Mouse (Mus musculus) lung, embryonic 16.5 days (tissue): Measurements from ENCODE around the gene Pcdh7. TPM values are rescaled to one million over a fixed set of nuclear protein-coding genes. Genes with fewer than 3 reads are reported as not detected.
A peak's percentile ranks its signal among the peaks of the same experiment; 100 is the strongest.

Experiments
- ATAC-seq: fragments of 200-750 bp; cut with Nextera tagmentation; 2 replicates; pipeline ENCODE4 v1.8.0; 2017; ENCODE audit warnings: low read depth, mild to moderate bottlenecking, moderate library complexity
- H3K27ac ChIP-seq: fragments of 300-500 bp; sonication (generic); 2 replicates; pipeline ENCODE4 v1.5.1; 2014; ENCODE audit warnings: mild to moderate bottlenecking, control low read depth, low read length
- H3K27me3 ChIP-seq: fragments of 300-500 bp; sonication (generic); 2 replicates; pipeline ENCODE4 v1.6.1; 2014; ENCODE audit warnings: low read depth, low read length, mixed read lengths; ENCODE audit not compliant: control insufficient read depth, insufficient read depth
- H3K36me3 ChIP-seq: fragments of 300-500 bp; sonication (generic); 2 replicates; pipeline ENCODE4 v1.6.1; 2014; ENCODE audit warnings: low read length; ENCODE audit not compliant: control insufficient read depth, insufficient read depth
- H3K4me1 ChIP-seq: fragments of 300-500 bp; sonication (generic); replicated peaks from 2 replicates; pipeline ENCODE4 v1.6.1; 2014; ENCODE audit warnings: low read length, mixed read lengths; ENCODE audit not compliant: control insufficient read depth, insufficient read depth
- H3K4me2 ChIP-seq: fragments of 300-500 bp; sonication (generic); 2 replicates; pipeline ENCODE4 v1.6.1; 2014; ENCODE audit warnings: low read depth, low read length, control low read depth
- H3K4me3 ChIP-seq: fragments of 300-500 bp; sonication (generic); 2 replicates; pipeline ENCODE4 v1.5.1; 2014; ENCODE audit warnings: mild to moderate bottlenecking, low read length, control low read depth
- H3K9ac ChIP-seq: fragments of 300-500 bp; sonication (generic); 2 replicates; pipeline ENCODE4 v1.6.1; 2014; ENCODE audit warnings: low read length, control low read depth
- H3K9me3 ChIP-seq: fragments of 300-500 bp; sonication (generic); 2 replicates; pipeline ENCODE4 v1.6.1; 2016; ENCODE audit warnings: low read length; ENCODE audit not compliant: control insufficient read depth
- WGBS: fragments of 180-500 bp; shearing (Covaris S2); extraction: QIAGEN DNeasy Blood & Tissue Kit; methylation state at CpG from one replicate; pipeline ENCODE4 v1.1.7; 2014; 5-methylcytosine and 5-hydroxymethylcytosine counted together
- polyA plus RNA-seq: library from polyadenylated mRNA; unstranded; fragments of >200 nt; fragmentation: Nextera tagmentation; extraction: Ambion mirVana; gene quantifications from 2 replicates; pipeline ENCODE4 v1.2.1, GENCODE M21; 2015

Gene Pcdh7
- polyA plus RNA-seq, 1 experiment from 2014 or later: 2.8 TPM

- Histone ChIP-seq H3K4me2 (no peak overlapping the region), H3K9ac (no peak overlapping the region), H3K4me3 (no peak overlapping the region), H3K9me3 (no peaks in the 10 kb centered on the region), H3K27me3 (no peaks in the 10 kb centered on the region), H3K36me3 (no peaks in the 10 kb centered on the region), H3K27ac (no peak overlapping the region), H3K4me1 (no peaks in the 10 kb centered on the region)
- ATAC-seq: no peak
- WGBS: 57% methylated on average over 1 of the region's 1 CpGs
Observed at GRCm38 (mm10) chr5:57810641-57811040, 92.9 kb downstream of the Pcdh7 start.

- H3K36me3 ChIP-seq: no peaks in the 10 kb centered on the region
- no peak overlapping the region for H3K9ac ChIP-seq
- WGBS: 78% methylated on average over 5 of the region's 5 CpGs
- no peak overlapping the region for H3K4me3 ChIP-seq
- no peak overlapping the region for H3K4me2 ChIP-seq
- ATAC-seq: no peak
- no peaks in the 10 kb centered on the region for H3K9me3 ChIP-seq
- H3K27me3 ChIP-seq: no peaks in the 10 kb centered on the region
- no peak overlapping the region for H3K27ac ChIP-seq
- H3K4me1 ChIP-seq: no peaks in the 10 kb centered on the region
Observed at GRCm38 (mm10) chr5:57815964-57816589, 98.3 kb downstream of the Pcdh7 start.

GRCm38 (mm10) chr5:57819788-57820187 lies 102.0 kb downstream of the Pcdh7 start:
- ATAC-seq: no peak
- WGBS: 63% methylated on average over 2 of the region's 2 CpGs
- Histone ChIP-seq H3K27me3 (no peaks in the 10 kb centered on the region), H3K27ac (no peak overlapping the region), H3K9me3 (no peaks in the 10 kb centered on the region), H3K4me2 (no peak overlapping the region), H3K9ac (no peak overlapping the region), H3K4me1 (no peaks in the 10 kb centered on the region), H3K36me3 (no peaks in the 10 kb centered on the region), H3K4me3 (no peak overlapping the region)

GRCm38 (mm10) chr5:57821099-57821498 lies 103.3 kb downstream of the Pcdh7 start:
- H3K4me3 ChIP-seq: no peak overlapping the region
- H3K9ac ChIP-seq: no peak overlapping the region
- no peak overlapping the region for H3K4me2 ChIP-seq
- WGBS: 72% methylated on average over 8 of the region's 8 CpGs
- H3K9me3 ChIP-seq: no peaks in the 10 kb centered on the region
- H3K27me3 ChIP-seq: no peaks in the 10 kb centered on the region
- H3K27ac ChIP-seq: no peak overlapping the region
- H3K4me1 ChIP-seq: no peaks in the 10 kb centered on the region
- no peak for ATAC-seq
- no peaks in the 10 kb centered on the region for H3K36me3 ChIP-seq

GRCm38 (mm10) chr5:57828437-57828836 lies 110.7 kb downstream of the Pcdh7 start:
- Histone ChIP-seq H3K27ac (no peak overlapping the region), H3K9me3 (no peaks in the 10 kb centered on the region), H3K4me3 (no peak overlapping the region), H3K4me2 (no peak overlapping the region), H3K4me1 (no peaks in the 10 kb centered on the region), H3K27me3 (no peaks in the 10 kb centered on the region), H3K36me3 (no peaks in the 10 kb centered on the region), H3K9ac (no peak overlapping the region)
- 87% methylated on average over 3 of the region's 3 CpGs for WGBS
- ATAC-seq: no peak

GRCm38 (mm10) chr5:57837150-57837549 lies 119.4 kb downstream of the Pcdh7 start:
- Histone ChIP-seq H3K27ac (no peak overlapping the region), H3K27me3 (no peaks in the 10 kb centered on the region), H3K4me1 (no peaks in the 10 kb centered on the region), H3K9me3 (no peaks in the 10 kb centered on the region), H3K4me3 (no peak overlapping the region), H3K4me2 (no peak overlapping the region), H3K36me3 (no peaks in the 10 kb centered on the region), H3K9ac (no peak overlapping the region)
- ATAC-seq: no peak
- 45% methylated on average over 2 of the region's 2 CpGs for WGBS

GRCm38 (mm10) chr5:57841357-57842119 lies 123.8 kb downstream of the Pcdh7 start:
- Histone ChIP-seq H3K4me3 (no peak overlapping the region), H3K27me3 (no peaks in the 10 kb centered on the region), H3K27ac (no peak overlapping the region), H3K36me3 (no peaks in the 10 kb centered on the region), H3K9me3 (no peaks in the 10 kb centered on the region), H3K9ac (no peak overlapping the region), H3K4me2 (no peak overlapping the region), H3K4me1 (no peaks in the 10 kb centered on the region)
- 46% methylated on average over 5 of the region's 5 CpGs for WGBS
- ATAC-seq: peak; percentile 28; the same call in 1 of the 2 replicates

- Histone ChIP-seq H3K9me3 (no peaks in the 10 kb centered on the region), H3K4me1 (no peaks in the 10 kb centered on the region), H3K9ac (no peak overlapping the region), H3K27ac (no peak overlapping the region), H3K27me3 (no peaks in the 10 kb centered on the region), H3K4me2 (no peak overlapping the region), H3K36me3 (no peaks in the 10 kb centered on the region), H3K4me3 (no peak overlapping the region)
- no peak for ATAC-seq
- 61% methylated on average over 3 of the region's 3 CpGs for WGBS
Observed at GRCm38 (mm10) chr5:57847500-57847899, 129.7 kb downstream of the Pcdh7 start.

- Histone ChIP-seq H3K27ac (no peak overlapping the region), H3K36me3 (no peaks in the 10 kb centered on the region), H3K4me1 (no peaks in the 10 kb centered on the region), H3K9me3 (no peaks in the 10 kb centered on the region), H3K4me3 (no peak overlapping the region), H3K9ac (no peak overlapping the region), H3K4me2 (no peak overlapping the region), H3K27me3 (no peaks in the 10 kb centered on the region)
- no peak for ATAC-seq
- WGBS: 69% methylated on average over 2 of the region's 2 CpGs
Observed at GRCm38 (mm10) chr5:57850111-57850510, 132.3 kb downstream of the Pcdh7 start.
